Mouse (Mus musculus): ENCODE results near the gene Itpkb.

Itpkb gene

GRCm38 (mm10) chr1:180400691-180401455 is 70.6 kb downstream of the Itpkb start:
- DNase-seq: no peak

GRCm38 (mm10) chr1:180401725-180402124 is 71.4 kb downstream of the Itpkb start:
- DNase-seq: no peak

- DNase-seq: no peak
Measured at GRCm38 (mm10) chr1:180402481-180403081, 72.3 kb downstream of the Itpkb start.

GRCm38 (mm10) chr1:180403357-180403693 is 73.0 kb downstream of the Itpkb start:
- DNase-seq: no peak

GRCm38 (mm10) chr1:180403694-180404606 is 73.7 kb downstream of the Itpkb start:
- no peak for DNase-seq

GRCm38 (mm10) chr1:180404706-180405105 is 74.4 kb downstream of the Itpkb start:
- no peak for DNase-seq

- DNase-seq: no peak
Measured at GRCm38 (mm10) chr1:180405576-180406335, 75.5 kb downstream of the Itpkb start.

GRCm38 (mm10) chr1:180406336-180407035 is 76.2 kb downstream of the Itpkb start:
- no peak for DNase-seq

GRCm38 (mm10) chr1:180407171-180407671 is 76.9 kb downstream of the Itpkb start:
- DNase-seq: peak; percentile 58

- DNase-seq: no peak
Measured at GRCm38 (mm10) chr1:180407727-180408719, 77.7 kb downstream of the Itpkb start.

- no peak for DNase-seq
Measured at GRCm38 (mm10) chr1:180408832-180409231, 78.5 kb downstream of the Itpkb start.

GRCm38 (mm10) chr1:180409771-180410170 is 79.5 kb downstream of the Itpkb start:
- DNase-seq: no peak

GRCm38 (mm10) chr1:180410306-180410705 is 80.0 kb downstream of the Itpkb start:
- DNase-seq: no peak

- DNase-seq: no peak
Measured at GRCm38 (mm10) chr1:180415064-180415463, 84.8 kb downstream of the Itpkb start.

GRCm38 (mm10) chr1:180415836-180416235 is 85.6 kb downstream of the Itpkb start:
- no peak for DNase-seq

GRCm38 (mm10) chr1:180417118-180417517 is 86.8 kb downstream of the Itpkb start:
- DNase-seq: no peak

GRCm38 (mm10) chr1:180419059-180419458 is 88.8 kb downstream of the Itpkb start:
- DNase-seq: no peak

GRCm38 (mm10) chr1:180420496-180421164 is 90.3 kb downstream of the Itpkb start:
- DNase-seq: no peak

- DNase-seq: no peak
Measured at GRCm38 (mm10) chr1:180421165-180421909, 91.1 kb downstream of the Itpkb start.

All from cerebellum, adult 11 months (tissue).